Mouse (Mus musculus): ENCODE data around the gene Plcl2.

GRCm38 (mm10) chr17:50621996-50622395 lies 112.8 kb downstream of the Plcl2 start:
- TF ChIP-seq CTCF (conservative IDR thresholded peaks at IDR 0.05; ENCODE audit: insufficient read depth, insufficient read length, low read depth, low read length) (no peak), POLR2A (IDR thresholded peaks at IDR 0.05; ENCODE audit: low read depth, low read length) (no peak)

All from kidney, adult 2 months (tissue).